Mouse (Mus musculus) urinary bladder, postnatal 25 days (tissue): ENCODE data around the gene Adcyap1r1.

ENCODE experiments used
- DNase-seq: peaks from one replicate; pipeline ENCODE4 v3.0.0; 2022; ENCODE audit warnings: low spot score

Gene Adcyap1r1

GRCm38 (mm10) chr6:55451771-55452371 is at the start of gene Adcyap1r1:
TSS of gene Adcyap1r1 (plus strand) at chr6:55451978.
- no peak for DNase-seq

- no peak for DNase-seq
Observed at GRCm38 (mm10) chr6:55402041-55402776, 49.6 kb upstream of the Adcyap1r1 start.

- no peak for DNase-seq
Observed at GRCm38 (mm10) chr6:55403411-55404309, 48.1 kb upstream of the Adcyap1r1 start.

DNA sequence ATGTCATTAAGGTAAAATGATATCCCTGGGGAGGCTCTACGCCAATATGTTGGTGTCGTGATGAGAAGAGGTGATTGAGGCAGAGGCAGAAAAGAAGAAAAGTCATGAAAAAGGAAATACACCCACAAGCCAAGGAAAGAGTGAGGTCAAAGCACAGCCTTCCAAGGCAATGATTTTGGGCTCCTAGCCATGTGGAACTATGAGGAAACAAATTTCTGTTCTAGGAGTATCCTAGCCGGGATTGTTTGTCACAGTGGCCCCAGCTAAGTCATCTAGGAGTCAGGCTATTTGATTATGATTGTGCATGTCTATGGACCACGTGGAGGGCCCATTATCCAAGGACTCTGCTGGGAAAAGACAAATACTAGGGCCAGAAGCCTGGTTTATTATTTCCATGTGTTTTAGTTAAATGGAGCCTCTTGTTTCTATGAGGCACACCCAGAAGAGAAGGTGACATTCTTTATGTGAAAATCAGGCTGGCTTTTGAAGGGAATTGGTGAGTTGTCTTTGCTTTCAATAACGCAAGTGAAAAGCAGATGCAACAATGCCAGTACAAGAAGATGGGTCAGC is 47.3 kb upstream of the Adcyap1r1 start:
- DNase-seq = no peak

GRCm38 (mm10) chr6:55407345-55407744 is 44.4 kb upstream of the Adcyap1r1 start:
- DNase-seq = no peak

- no peak for DNase-seq
Observed at GRCm38 (mm10) chr6:55410119-55410775, 41.5 kb upstream of the Adcyap1r1 start.

GRCm38 (mm10) chr6:55410977-55411376 is 40.8 kb upstream of the Adcyap1r1 start:
- DNase-seq = no peak

DNA sequence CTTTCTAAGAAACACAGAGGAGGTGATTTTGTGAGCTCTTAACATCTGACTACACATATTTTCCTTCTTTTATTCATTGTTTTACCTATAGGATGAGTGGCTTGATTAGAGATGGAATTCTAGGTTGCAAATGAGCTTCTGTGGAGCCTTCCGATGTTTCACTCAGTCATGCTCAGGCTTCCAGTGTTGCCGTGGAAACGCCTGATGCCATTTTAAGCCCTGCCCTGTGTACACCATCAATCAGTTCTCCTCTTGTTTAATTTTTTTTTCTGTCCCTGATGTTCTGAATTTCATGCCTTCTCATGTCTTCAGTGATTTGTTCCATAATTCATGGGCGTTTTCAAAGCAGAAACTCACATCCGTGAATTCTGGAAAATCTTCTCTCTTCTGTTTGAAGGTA is 35.6 kb upstream of the Adcyap1r1 start:
- DNase-seq = no peak

DNA sequence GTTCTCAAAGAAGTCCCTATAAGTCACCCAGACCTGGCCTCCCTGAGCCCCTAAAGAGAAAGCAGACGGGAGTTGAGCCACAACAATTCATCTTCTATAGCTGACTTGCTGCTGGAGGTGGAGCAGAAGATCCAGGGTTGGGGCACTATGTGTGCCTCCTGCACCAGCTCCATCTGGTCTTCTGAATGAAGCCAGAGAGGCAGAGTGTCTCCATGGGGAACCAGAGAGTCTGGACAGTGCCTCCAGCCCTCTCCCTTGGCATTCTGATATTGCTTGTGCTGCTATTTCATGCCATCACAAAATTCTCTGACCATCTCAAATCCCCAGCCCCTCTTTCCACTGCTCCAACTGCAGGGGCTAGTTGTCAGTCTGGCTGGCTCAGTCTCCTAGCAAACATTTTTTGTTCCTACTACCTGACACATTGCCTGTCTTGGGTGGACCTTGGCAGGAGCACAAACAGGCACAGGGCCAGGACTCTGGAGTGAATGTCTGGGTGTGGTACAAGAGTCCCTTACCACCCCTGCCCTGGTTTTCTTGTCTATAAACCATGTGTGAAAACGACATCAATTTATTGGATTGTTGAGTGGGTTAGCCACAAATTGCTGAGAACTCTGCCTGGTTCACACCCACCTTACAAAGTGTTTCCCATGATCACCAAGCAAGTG is 32.9 kb upstream of the Adcyap1r1 start:
- no peak for DNase-seq

DNA sequence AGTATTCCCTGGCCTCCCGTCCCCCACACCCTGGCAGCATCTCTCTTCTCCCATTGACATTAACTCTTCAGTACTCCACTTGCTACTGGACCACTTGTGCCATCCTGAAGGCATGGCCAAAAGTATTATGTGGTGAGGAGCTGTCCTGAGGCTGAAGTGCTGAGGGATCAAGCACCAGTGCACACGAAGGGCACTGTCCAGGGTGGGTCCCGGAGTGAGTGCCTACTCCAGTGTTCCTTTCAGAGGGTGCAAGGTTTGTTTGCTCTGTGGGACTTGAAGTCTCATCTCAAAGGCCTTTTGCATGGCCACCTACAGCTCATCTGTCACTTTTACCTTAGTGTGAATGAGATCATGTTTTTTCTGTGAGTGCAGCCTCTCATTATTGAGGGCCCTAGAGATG is 31.4 kb upstream of the Adcyap1r1 start:
- DNase-seq = no peak

DNA sequence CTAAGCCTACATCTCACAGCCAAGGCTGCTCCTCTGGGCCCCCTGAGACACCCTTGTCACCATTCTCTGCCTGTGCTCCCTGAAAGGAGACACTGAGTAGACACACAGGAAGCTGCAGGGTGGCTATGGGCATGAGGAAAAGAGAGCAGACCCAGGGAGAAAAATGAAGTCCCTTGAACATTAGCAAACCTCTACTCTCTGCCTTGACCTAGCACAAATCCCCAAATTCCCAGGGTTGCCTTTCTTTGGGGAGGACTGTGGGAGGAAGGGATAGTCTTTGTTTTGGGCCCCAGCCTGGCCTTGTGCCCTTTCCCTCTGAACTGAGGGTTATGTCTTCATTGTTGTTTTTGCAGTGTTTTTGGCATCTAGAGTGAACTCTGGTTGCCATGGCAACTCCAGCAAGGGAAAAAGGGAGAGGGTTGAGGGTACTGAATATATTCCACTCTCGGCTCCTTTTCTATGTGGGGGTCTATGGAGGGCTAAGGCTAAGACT is 30.9 kb upstream of the Adcyap1r1 start:
- no peak for DNase-seq

- no peak for DNase-seq
Observed at GRCm38 (mm10) chr6:55432121-55432520, 19.7 kb upstream of the Adcyap1r1 start.

GRCm38 (mm10) chr6:55434360-55434759 is 17.4 kb upstream of the Adcyap1r1 start:
- DNase-seq = no peak

DNA sequence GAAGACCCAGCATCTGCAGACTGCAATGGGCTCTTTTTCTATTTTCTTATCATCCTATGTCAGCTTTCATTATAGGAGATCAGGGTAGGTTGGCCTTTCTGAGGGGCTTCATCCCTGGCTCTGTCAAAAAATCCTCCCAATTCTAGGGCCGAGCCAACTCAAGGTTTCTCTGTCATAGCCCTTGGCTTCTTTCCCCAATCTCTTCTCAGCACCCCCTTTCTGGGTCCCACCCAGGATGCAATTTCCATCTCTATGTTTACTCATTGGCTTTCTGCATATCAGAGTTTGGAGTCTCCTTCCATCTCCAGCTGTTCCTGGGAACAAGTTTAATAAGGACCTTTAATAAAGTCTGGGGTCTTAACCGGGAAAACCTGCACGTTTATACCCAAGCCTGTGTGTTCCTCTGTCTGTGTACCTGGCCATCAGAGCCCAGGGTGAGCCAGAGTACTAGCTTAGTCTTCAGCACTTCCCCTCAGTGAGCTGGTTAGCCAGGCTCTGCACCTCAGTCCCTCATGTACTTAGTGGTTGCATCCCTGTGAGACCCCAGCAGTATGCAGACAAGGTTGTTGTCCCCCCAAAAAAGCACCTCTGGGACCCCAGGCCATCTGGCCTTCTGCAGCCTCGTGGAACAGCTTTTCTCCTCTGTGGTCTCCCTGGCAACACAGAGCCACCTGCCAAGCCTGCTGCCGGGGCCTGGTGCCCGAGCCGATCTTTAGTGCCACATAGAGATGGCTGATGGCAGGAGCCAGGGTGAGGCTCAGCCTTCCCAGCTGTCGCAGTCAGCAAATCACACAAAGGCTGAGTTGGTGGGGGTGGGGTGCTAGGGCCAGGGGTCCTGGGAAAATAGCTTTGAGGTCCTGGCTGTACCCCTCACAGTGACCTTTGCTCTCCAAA is 16.3 kb upstream of the Adcyap1r1 start:
- no peak for DNase-seq

GRCm38 (mm10) chr6:55437919-55438318 is 13.9 kb upstream of the Adcyap1r1 start:
- DNase-seq = no peak

- no peak for DNase-seq
Observed at GRCm38 (mm10) chr6:55438837-55439236, 12.9 kb upstream of the Adcyap1r1 start.

GRCm38 (mm10) chr6:55443927-55444688 is 7.7 kb upstream of the Adcyap1r1 start:
- no peak for DNase-seq

GRCm38 (mm10) chr6:55444721-55445120 is 7.1 kb upstream of the Adcyap1r1 start:
- DNase-seq = no peak

DNA sequence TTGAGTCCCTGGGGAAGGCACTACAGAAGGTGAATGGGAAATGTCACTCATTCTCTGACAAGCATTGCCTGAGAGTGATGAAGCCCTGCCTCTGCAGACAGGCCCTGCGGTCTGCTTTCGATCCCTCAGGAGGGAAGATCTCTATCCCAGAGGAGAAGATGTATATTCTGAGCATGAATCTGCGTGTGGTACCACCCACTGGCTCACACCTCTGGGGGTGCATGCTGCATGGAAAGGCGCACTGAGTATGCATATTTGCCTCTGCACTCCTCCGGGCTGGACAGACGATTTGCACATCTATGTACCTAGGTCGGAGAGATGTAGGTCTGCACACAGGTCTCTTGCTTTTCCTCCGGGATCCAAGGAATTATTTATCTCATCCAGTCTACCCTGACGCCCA is 3.6 kb upstream of the Adcyap1r1 start:
- no peak for DNase-seq
